Mouse (Mus musculus): ENCODE results near the gene Ei24.

GRCm38 (mm10) chr9:36802951-36803350 lies 5.8 kb upstream of the Ei24 start:
- TF ChIP-seq GATA1 (IDR thresholded peaks at IDR 0.05; ENCODE audit: low read length), result no peak
- no peak for TF ChIP-seq TAL1 (IDR thresholded peaks at IDR 0.05; ENCODE audit: low read length)

Measured in erythroblast, embryonic 14.5 days (primary cell).